Mouse (Mus musculus) ES-Bruce4 (cell line): ENCODE data around the gene Rap1gap2. TPM values are rescaled to one million over a fixed set of nuclear protein-coding genes. Genes with fewer than 3 reads are reported as not detected.
A peak's percentile ranks its signal among the peaks of the same experiment; 100 is the strongest.

ENCODE experiments used
- H3K27ac ChIP-seq: 2 replicates; pipeline ENCODE4 v1.5.1; 2012; ENCODE audit warnings: low read length, inconsistent platforms; ENCODE audit not compliant: insufficient read depth
- H3K27me3 ChIP-seq: 2 replicates; pipeline ENCODE4 v1.6.1; 2012; ENCODE audit warnings: mild to moderate bottlenecking, low read length, inconsistent platforms; ENCODE audit not compliant: control insufficient read depth, poor library complexity, insufficient read depth, severe bottlenecking
- H3K36me3 ChIP-seq: 2 replicates; pipeline ENCODE4 v1.6.1; 2012; ENCODE audit warnings: inconsistent platforms, mild to moderate bottlenecking, low read length, moderate library complexity; ENCODE audit not compliant: control insufficient read depth, poor library complexity, insufficient read depth, severe bottlenecking
- H3K4me1 ChIP-seq: one replicate; pipeline ENCODE4 v1.8.1; 2011; ENCODE audit warnings: low read length; ENCODE audit not compliant: control insufficient read depth, insufficient read depth
- H3K4me3 ChIP-seq: 2 replicates; pipeline ENCODE4 v1.5.1; 2011; ENCODE audit warnings: low read depth, mild to moderate bottlenecking, low read length
- H3K9ac ChIP-seq: 2 replicates; pipeline ENCODE4 v1.6.1; 2012; ENCODE audit warnings: low read depth, mild to moderate bottlenecking, inconsistent platforms; ENCODE audit not compliant: poor library complexity, severe bottlenecking
- H3K9me3 ChIP-seq: replicated peaks from 2 replicates; pipeline ENCODE4 v1.6.1; 2012; ENCODE audit warnings: mild to moderate bottlenecking, low read length, inconsistent platforms; ENCODE audit not compliant: control insufficient read depth, poor library complexity, insufficient read depth, severe bottlenecking
- CTCF ChIP-seq: IDR thresholded peaks from one replicate; pipeline ENCODE4 v1.8.1; 2011; ENCODE audit warnings: low read depth, low read length
- EP300 ChIP-seq: IDR thresholded peaks from 2 replicates; pipeline ENCODE4 v1.6.1; 2011; ENCODE audit warnings: low read depth, low read length; ENCODE audit not compliant: insufficient read depth
- POLR2A ChIP-seq: IDR thresholded peaks from one replicate; pipeline ENCODE4 v1.8.1; 2011; ENCODE audit warnings: low read length; ENCODE audit not compliant: insufficient read depth
- polyA plus RNA-seq: library from polyadenylated mRNA; stranded (reverse); fragments of >200 nt; gene quantifications from 2 replicates; pipeline ENCODE4 v1.2.4, GENCODE M21; 2011; ENCODE audit warnings: low read depth; ENCODE audit not compliant: missing spikeins, insufficient read depth, insufficient read length

Gene Rap1gap2
- polyA plus RNA-seq, 1 experiment: 5.7 TPM

- H3K27ac ChIP-seq: no peak overlapping the region
These were observed 78.3 kb downstream of the Rap1gap2 start for GRCm38 (mm10) chr11:74532401-74532800.

GRCm38 (mm10) chr11:74531725-74532124 lies 79.0 kb downstream of the Rap1gap2 start:
- H3K4me3 ChIP-seq: no peak overlapping the region
- H3K9me3 ChIP-seq: no peaks in the 10 kb centered on the region
- no peaks in the 10 kb centered on the region for H3K27me3 ChIP-seq
- TF ChIP-seq POLR2A (no peak), CTCF (no peak), EP300 (no peak)
- H3K9ac ChIP-seq: no peak overlapping the region
- no peak overlapping the region for H3K27ac ChIP-seq
- peaks cover 8% of the 10 kb centered on the region for H3K4me1 ChIP-seq
- H3K36me3 ChIP-seq: no peaks in the 10 kb centered on the region

More at GRCm38 (mm10) chr11:74532401-74532800, 78.3 kb downstream of the Rap1gap2 start:
- no peaks in the 10 kb centered on the region for H3K36me3 ChIP-seq
- peaks cover 8% of the 10 kb centered on the region for H3K4me1 ChIP-seq
- TF ChIP-seq CTCF (no peak), EP300 (no peak), POLR2A (no peak)
- H3K9ac ChIP-seq: no peak overlapping the region
- H3K4me3 ChIP-seq: no peak overlapping the region
- no peaks in the 10 kb centered on the region for H3K9me3 ChIP-seq
- no peaks in the 10 kb centered on the region for H3K27me3 ChIP-seq

DNA sequence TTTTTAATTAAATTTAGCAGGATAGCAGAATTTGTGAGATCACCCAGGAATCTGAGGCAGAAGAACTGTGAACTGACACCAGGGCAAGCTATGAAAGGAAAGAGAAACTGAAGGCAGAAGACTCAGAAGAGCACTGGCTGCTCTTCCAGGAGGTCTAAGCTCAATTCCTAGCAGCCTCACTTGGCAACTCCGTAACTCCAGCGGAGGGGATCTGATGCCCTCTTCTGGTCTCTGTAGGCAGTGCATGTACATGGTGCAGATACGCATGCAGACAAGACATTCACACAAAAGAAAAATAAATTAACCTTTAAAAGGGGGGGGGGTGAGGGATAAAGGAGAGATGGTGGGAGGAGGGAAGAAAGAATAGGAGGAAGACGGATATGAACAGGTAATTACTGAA lies 80.9 kb downstream of the Rap1gap2 start:
- peaks cover 3% of the 10 kb centered on the region for H3K4me1 ChIP-seq
- no peak overlapping the region for H3K9ac ChIP-seq
- H3K36me3 ChIP-seq: no peaks in the 10 kb centered on the region
- no peaks in the 10 kb centered on the region for H3K9me3 ChIP-seq
- no peaks in the 10 kb centered on the region for H3K27me3 ChIP-seq
- TF ChIP-seq EP300 (0 out of 2 replicates have a peak, but pooled peaks have one; percentile 8), POLR2A (no peak), CTCF (peak; percentile 73)
- no peak overlapping the region for H3K4me3 ChIP-seq
- no peak overlapping the region for H3K27ac ChIP-seq

GRCm38 (mm10) chr11:74527555-74527954 lies 83.2 kb downstream of the Rap1gap2 start:
- TF ChIP-seq EP300 (no peak), POLR2A (no peak), CTCF (no peak)
- Histone ChIP-seq H3K4me1 (peaks cover 7% of the 10 kb centered on the region), H3K9me3 (no peaks in the 10 kb centered on the region), H3K27me3 (no peaks in the 10 kb centered on the region; the same call in 1 of the 2 replicates), H3K4me3 (no peak overlapping the region), H3K9ac (no peak overlapping the region), H3K36me3 (no peaks in the 10 kb centered on the region), H3K27ac (no peak overlapping the region)

- peaks cover 10% of the 10 kb centered on the region for H3K27me3 ChIP-seq
- peak overlapping the region; percentile 9 for H3K9ac ChIP-seq
- H3K27ac ChIP-seq: no peak overlapping the region
- H3K36me3 ChIP-seq: no peaks in the 10 kb centered on the region
- H3K4me3 ChIP-seq: no peak overlapping the region
- no peak for TF ChIP-seq POLR2A
- TF ChIP-seq CTCF: peak; percentile 80
- no peak for TF ChIP-seq EP300
- no peaks in the 10 kb centered on the region for H3K9me3 ChIP-seq
- peaks cover 7% of the 10 kb centered on the region for H3K4me1 ChIP-seq
These were observed 84.2 kb downstream of the Rap1gap2 start for GRCm38 (mm10) chr11:74526180-74527158.

DNA sequence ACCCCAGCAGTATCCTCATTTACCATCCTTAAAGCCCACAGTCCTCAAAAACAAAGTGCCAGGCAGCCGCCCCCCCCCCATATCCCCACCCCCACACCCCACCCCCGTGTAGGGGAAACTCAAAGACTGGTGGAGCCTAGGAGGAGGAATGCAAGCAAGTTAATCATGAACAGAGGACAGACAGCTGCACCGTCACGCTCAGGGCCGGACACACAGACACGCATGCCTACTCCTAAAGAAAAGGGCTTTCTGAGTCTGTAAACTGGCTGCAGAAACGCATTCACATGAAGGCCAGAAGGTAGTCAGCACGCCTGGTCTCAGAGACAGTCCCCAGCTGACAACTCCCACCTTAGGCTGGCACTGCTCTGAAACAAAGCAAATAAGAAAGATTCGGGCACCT lies 85.1 kb downstream of the Rap1gap2 start:
- H3K9me3 ChIP-seq: no peaks in the 10 kb centered on the region
- no peak overlapping the region for H3K4me3 ChIP-seq
- no peak overlapping the region for H3K27ac ChIP-seq
- peaks cover 10% of the 10 kb centered on the region for H3K27me3 ChIP-seq
- no peak overlapping the region for H3K9ac ChIP-seq
- peaks cover 7% of the 10 kb centered on the region for H3K4me1 ChIP-seq
- TF ChIP-seq CTCF: no peak
- H3K36me3 ChIP-seq: no peaks in the 10 kb centered on the region
